Mouse (Mus musculus) olfactory bulb, adult 2 months (tissue): ENCODE results near the gene Iqch.

Experiments used
- CTCF ChIP-seq: fragments of 200-500 bp; IDR thresholded peaks from 2 replicates; pipeline ENCODE4 v1.5.1; 2012; ENCODE audit warnings: low read depth, mild to moderate bottlenecking, low read length, moderate library complexity; ENCODE audit not compliant: insufficient read depth
- POLR2A ChIP-seq: fragments of 200-500 bp; IDR thresholded peaks from 2 replicates; pipeline ENCODE4 v1.6.1; 2012; ENCODE audit warnings: mild to moderate bottlenecking, low read depth, low read length, moderate library complexity; ENCODE audit not compliant: insufficient read depth

- TF ChIP-seq POLR2A (no peak), CTCF (no peak)
Observed at GRCm38 (mm10) chr9:63489156-63489555, 113.1 kb downstream of the Iqch start.
